Mouse (Mus musculus) kidney, embryonic 16.5 days (tissue): ENCODE measurements at regions not wholly inside any gene's neighbourhood (a gene's known extent, or its start where the extent isn't known, plus 50 kb on each side); places are given as distances from the start of the nearest gene placed in this dataset.

Experiments
- ATAC-seq: fragments of 200-750 bp; cut with Nextera tagmentation; 2 replicates; pipeline ENCODE4 v1.8.0; 2017; ENCODE audit warnings: moderate TSS enrichment; ENCODE audit not compliant: low FRiP score, low TSS enrichment
- H3K27ac ChIP-seq: fragments of 300-500 bp; sonication (generic); 2 replicates; pipeline ENCODE4 v1.5.1; 2014; ENCODE audit warnings: low read length
- H3K27me3 ChIP-seq: fragments of 300-500 bp; sonication (generic); 2 replicates; pipeline ENCODE4 v1.6.1; 2014; ENCODE audit warnings: low read length, control low read depth, mixed read lengths; ENCODE audit not compliant: insufficient read depth
- H3K36me3 ChIP-seq: fragments of 300-500 bp; sonication (generic); 2 replicates; pipeline ENCODE4 v1.6.1; 2014; ENCODE audit warnings: low read length, control low read depth, mixed read lengths; ENCODE audit not compliant: insufficient read depth
- H3K4me1 ChIP-seq: fragments of 300-500 bp; sonication (generic); 2 replicates; pipeline ENCODE4 v1.6.1; 2014; ENCODE audit warnings: low read length, control low read depth, mixed read lengths; ENCODE audit not compliant: insufficient read depth
- H3K4me2 ChIP-seq: fragments of 300-500 bp; sonication (generic); replicated peaks from 2 replicates; pipeline ENCODE4 v1.6.1; 2014; ENCODE audit warnings: low read depth, low read length
- H3K4me3 ChIP-seq: fragments of 300-500 bp; sonication (generic); 2 replicates; pipeline ENCODE4 v1.5.1; 2014; ENCODE audit warnings: mild to moderate bottlenecking, low read length
- H3K9ac ChIP-seq: fragments of 300-500 bp; sonication (generic); replicated peaks from 2 replicates; pipeline ENCODE4 v1.6.1; 2014; ENCODE audit warnings: low read length
- H3K9me3 ChIP-seq: fragments of 300-500 bp; sonication (generic); 2 replicates; pipeline ENCODE4 v1.6.1; 2016; ENCODE audit warnings: low read length, control low read depth
- WGBS: fragments of 180-500 bp; shearing (Covaris S2); extraction: QIAGEN DNeasy Blood & Tissue Kit; methylation state at CpG from one replicate; pipeline ENCODE4 v1.1.7; 2014; 5-methylcytosine and 5-hydroxymethylcytosine counted together

GRCm38 (mm10) chr3:146345946-146346345 is 58.5 kb upstream of the Ssx2ip start:
- H3K4me2 ChIP-seq = no peak overlapping the region
- WGBS = 70% methylated on average over 4 of the region's 4 CpGs

GRCm38 (mm10) chr3:146347311-146347710 is 57.1 kb upstream of the Ssx2ip start:
- no peaks in the 10 kb centered on the region for H3K36me3 ChIP-seq
- no peak overlapping the region for H3K9ac ChIP-seq
- ATAC-seq = no peak
- peaks cover 3% of the 10 kb centered on the region; the same call in 1 of the 2 replicates for H3K4me1 ChIP-seq
- WGBS = 83% methylated on average over 3 of the region's 3 CpGs
- H3K4me3 ChIP-seq = no peak overlapping the region
- no peaks in the 10 kb centered on the region for H3K9me3 ChIP-seq
- H3K27ac ChIP-seq = no peak overlapping the region
- peaks cover 3% of the 10 kb centered on the region; the same call in 1 of the 2 replicates for H3K27me3 ChIP-seq
- H3K4me2 ChIP-seq = no peak overlapping the region

More at GRCm38 (mm10) chr3:146345946-146346345, 58.5 kb upstream of the Ssx2ip start:
- ATAC-seq = no peak
- Histone ChIP-seq H3K27me3 (peaks cover 3% of the 10 kb centered on the region; the same call in 1 of the 2 replicates), H3K4me3 (no peak overlapping the region), H3K36me3 (no peaks in the 10 kb centered on the region), H3K27ac (no peak overlapping the region), H3K4me1 (peaks cover 3% of the 10 kb centered on the region; the same call in 1 of the 2 replicates), H3K9me3 (no peaks in the 10 kb centered on the region), H3K9ac (no peak overlapping the region)

- H3K27me3 ChIP-seq = no peaks in the 10 kb centered on the region
- 86% methylated on average over 8 of the region's 8 CpGs for whole genome bisulfite sequencing
- no peak for ATAC-seq
- H3K9ac ChIP-seq = no peak overlapping the region
- H3K36me3 ChIP-seq = no peaks in the 10 kb centered on the region
- H3K4me1 ChIP-seq = peaks cover 3% of the 10 kb centered on the region; the same call in 1 of the 2 replicates
- no peak overlapping the region for H3K27ac ChIP-seq
- no peak overlapping the region for H3K4me3 ChIP-seq
- H3K4me2 ChIP-seq = no peak overlapping the region
- no peaks in the 10 kb centered on the region for H3K9me3 ChIP-seq
Observed at GRCm38 (mm10) chr3:146348921-146349320, 55.5 kb upstream of the Ssx2ip start.

GRCm38 (mm10) chr3:146349393-146349792 is 55.0 kb upstream of the Ssx2ip start:
- WGBS = 65% methylated on average over 8 of the region's 8 CpGs
- Histone ChIP-seq H3K9me3 (no peaks in the 10 kb centered on the region), H3K4me3 (no peak overlapping the region), H3K4me2 (no peak overlapping the region), H3K4me1 (peaks cover 3% of the 10 kb centered on the region; the same call in 1 of the 2 replicates), H3K9ac (no peak overlapping the region), H3K27me3 (no peaks in the 10 kb centered on the region), H3K27ac (no peak overlapping the region), H3K36me3 (no peaks in the 10 kb centered on the region)
- ATAC-seq = no peak

GRCm38 (mm10) chr3:146350126-146350525 is 54.3 kb upstream of the Ssx2ip start:
- no peaks in the 10 kb centered on the region for H3K27me3 ChIP-seq
- H3K4me2 ChIP-seq = no peak overlapping the region
- no peak overlapping the region for H3K9ac ChIP-seq
- peaks cover 3% of the 10 kb centered on the region; the same call in 1 of the 2 replicates for H3K4me1 ChIP-seq
- H3K4me3 ChIP-seq = no peak overlapping the region
- ATAC-seq = no peak
- H3K27ac ChIP-seq = no peak overlapping the region
- WGBS = 92% methylated on average over 9 of the region's 9 CpGs
- H3K36me3 ChIP-seq = no peaks in the 10 kb centered on the region
- H3K9me3 ChIP-seq = no peaks in the 10 kb centered on the region

GRCm38 (mm10) chr3:146351468-146351867 is 53.0 kb upstream of the Ssx2ip start:
- Histone ChIP-seq H3K27ac (no peak overlapping the region), H3K27me3 (no peaks in the 10 kb centered on the region), H3K9ac (no peak overlapping the region), H3K9me3 (no peaks in the 10 kb centered on the region), H3K4me3 (no peak overlapping the region), H3K4me1 (no peaks in the 10 kb centered on the region), H3K4me2 (no peak overlapping the region), H3K36me3 (no peaks in the 10 kb centered on the region)
- 94% methylated on average over 1 of the region's 1 CpGs for WGBS
- ATAC-seq = no peak

GRCm38 (mm10) chr3:146352187-146352586 is 52.3 kb upstream of the Ssx2ip start:
- 82% methylated on average over 4 of the region's 4 CpGs for WGBS
- no peak overlapping the region for H3K27ac ChIP-seq

GRCm38 (mm10) chr3:146353961-146354360 is 50.5 kb upstream of the Ssx2ip start:
- Histone ChIP-seq H3K9me3 (no peaks in the 10 kb centered on the region), H3K27me3 (no peaks in the 10 kb centered on the region), H3K36me3 (no peaks in the 10 kb centered on the region), H3K4me2 (no peak overlapping the region), H3K4me1 (no peaks in the 10 kb centered on the region), H3K4me3 (no peak overlapping the region), H3K27ac (no peak overlapping the region), H3K9ac (no peak overlapping the region)
- ATAC-seq = no peak
- WGBS = 93% methylated on average over 4 of the region's 4 CpGs

More at GRCm38 (mm10) chr3:146352187-146352586, 52.3 kb upstream of the Ssx2ip start:
- ATAC-seq = no peak
- H3K27me3 ChIP-seq = no peaks in the 10 kb centered on the region
- no peaks in the 10 kb centered on the region for H3K4me1 ChIP-seq
- no peak overlapping the region for H3K9ac ChIP-seq
- H3K4me2 ChIP-seq = no peak overlapping the region
- no peaks in the 10 kb centered on the region for H3K36me3 ChIP-seq
- H3K4me3 ChIP-seq = no peak overlapping the region
- H3K9me3 ChIP-seq = no peaks in the 10 kb centered on the region
